Mouse (Mus musculus): ENCODE results near the gene Cog8.
"Not testable (repeated sequence)": the region's sequence is repeated elsewhere in the genome, so short reads cannot be mapped to it uniquely, and the experiment has no call there.

Cog8 gene

DNA sequence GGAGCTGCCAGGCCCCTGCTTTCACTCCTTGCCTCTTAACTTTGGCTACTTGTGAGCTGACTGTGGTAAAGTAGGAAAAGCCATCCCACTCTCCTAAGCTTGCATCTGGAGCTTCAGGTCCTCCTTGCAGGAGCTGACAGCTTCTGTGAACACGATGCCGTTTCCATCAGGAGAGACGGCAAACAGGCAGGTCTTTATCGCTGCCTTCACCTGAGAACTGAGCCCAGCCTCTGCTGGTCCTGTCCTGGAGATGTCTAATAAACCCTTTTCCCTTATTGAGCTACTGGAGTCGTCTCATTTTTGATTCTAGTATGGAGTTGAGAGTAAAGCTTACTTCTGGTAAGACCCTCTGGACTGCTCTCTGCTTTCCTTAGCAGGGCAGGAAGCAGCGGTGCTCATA lies 11.0 kb downstream of the Cog8 start:
- no peak for DNase-seq (ENCODE audit: inconsistent ontology term)

DNA sequence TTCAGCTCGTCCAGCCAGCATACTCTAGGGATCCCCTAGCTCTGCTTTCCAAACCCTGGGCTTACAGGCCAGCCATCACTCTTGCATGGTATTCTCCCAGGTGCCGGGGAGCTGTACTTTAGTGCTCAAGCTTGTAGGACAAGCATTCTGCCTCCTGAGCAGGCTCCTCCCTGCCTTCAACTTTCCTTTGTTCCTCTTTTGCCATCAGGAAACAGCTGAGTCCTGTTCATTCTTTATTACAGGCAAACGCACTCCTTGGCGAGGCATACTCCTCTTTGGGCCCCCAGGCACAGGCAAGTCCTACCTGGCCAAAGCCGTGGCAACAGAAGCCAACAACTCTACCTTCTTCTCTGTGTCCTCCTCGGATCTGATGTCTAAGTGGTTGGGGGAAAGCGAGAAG lies 15.9 kb downstream of the Cog8 start:
- DNase-seq (ENCODE audit: inconsistent ontology term) = no peak

DNA sequence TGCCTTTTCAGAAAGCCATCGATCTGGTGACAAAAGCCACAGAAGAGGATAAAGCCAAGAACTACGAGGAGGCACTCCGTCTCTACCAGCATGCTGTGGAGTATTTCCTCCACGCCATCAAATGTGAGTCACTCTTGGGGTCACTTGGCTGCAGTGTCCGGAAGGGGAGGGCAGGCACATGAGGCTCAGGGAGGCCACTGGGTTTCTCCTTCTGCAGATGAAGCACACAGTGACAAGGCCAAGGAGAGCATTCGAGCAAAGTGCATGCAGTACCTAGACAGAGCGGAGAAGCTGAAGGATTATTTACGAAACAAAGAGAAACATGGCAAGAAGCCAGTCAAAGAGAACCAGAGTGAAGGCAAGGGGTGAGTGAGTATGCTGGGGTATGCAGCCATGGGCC lies 19.9 kb downstream of the Cog8 start:
- DNase-seq (ENCODE audit: inconsistent ontology term) = no peak

DNA sequence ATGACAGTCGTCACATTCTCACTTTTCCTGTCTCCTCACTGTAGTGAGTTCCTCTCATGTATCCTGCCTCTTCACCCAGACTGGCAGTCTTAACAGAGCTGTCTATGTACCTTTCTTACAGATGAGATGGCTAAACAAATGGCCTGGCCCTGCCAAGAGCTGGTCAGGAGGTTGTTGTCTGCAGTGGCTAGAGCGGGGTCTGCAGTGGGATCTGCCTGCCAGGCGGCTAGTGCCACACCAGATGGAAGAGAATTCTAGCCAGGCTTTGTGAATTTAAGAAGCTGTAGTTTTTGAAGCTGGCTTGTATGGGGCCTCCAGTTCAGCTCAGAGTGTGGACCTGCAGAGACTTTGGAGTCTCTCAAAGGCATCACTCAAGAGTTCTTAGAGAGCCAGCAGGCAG lies 20.8 kb downstream of the Cog8 start:
- no peak for DNase-seq (ENCODE audit: inconsistent ontology term)

DNA sequence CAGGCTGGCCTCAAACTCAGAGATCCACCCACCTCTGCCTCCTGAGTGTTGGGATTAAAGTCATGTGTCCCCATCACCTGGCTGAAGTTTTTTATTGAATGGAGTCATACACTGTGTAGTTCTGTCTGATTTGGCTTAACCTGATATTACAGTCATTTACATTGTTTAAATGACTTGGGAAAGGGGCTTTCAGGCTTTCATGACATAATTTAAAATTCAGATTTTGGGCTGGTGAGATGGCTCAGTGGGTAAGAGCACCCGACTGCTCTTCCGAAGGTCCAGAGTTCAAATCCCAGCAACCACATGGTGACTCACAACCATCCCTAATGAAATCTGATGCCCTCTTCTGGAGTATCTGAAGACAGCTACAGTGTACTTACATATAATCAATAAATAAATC lies 22.9 kb downstream of the Cog8 start:
- DNase-seq (ENCODE audit: inconsistent ontology term) = not testable (repeated sequence)

DNA sequence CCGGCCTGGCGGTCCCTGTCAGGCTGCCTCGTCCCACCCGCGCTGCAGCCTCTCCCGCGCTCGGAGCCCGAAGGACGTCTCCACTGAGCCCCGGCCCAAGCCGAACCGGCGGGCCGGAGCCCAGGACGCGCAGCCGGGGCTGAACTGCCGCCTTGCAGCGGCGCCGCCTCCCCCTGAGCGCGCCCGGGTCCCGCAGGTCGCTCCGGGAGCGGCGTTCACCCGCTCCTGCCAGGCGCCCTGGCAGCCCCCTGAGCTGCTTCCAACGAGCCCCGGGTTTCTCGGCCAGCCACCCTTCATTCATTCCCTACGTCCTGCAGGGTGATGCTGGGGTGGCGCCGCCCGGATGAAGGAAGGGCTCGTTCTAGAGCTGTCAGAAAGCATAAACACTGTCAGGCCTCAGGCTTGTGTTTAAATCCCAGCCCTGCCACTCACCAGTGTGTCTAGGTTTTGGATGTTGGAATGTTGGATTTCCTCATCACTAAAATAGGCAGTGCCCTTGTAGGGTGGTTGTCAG lies 24.9 kb downstream of the Cog8 start:
- DNase-seq (ENCODE audit: inconsistent ontology term) = no peak

DNA sequence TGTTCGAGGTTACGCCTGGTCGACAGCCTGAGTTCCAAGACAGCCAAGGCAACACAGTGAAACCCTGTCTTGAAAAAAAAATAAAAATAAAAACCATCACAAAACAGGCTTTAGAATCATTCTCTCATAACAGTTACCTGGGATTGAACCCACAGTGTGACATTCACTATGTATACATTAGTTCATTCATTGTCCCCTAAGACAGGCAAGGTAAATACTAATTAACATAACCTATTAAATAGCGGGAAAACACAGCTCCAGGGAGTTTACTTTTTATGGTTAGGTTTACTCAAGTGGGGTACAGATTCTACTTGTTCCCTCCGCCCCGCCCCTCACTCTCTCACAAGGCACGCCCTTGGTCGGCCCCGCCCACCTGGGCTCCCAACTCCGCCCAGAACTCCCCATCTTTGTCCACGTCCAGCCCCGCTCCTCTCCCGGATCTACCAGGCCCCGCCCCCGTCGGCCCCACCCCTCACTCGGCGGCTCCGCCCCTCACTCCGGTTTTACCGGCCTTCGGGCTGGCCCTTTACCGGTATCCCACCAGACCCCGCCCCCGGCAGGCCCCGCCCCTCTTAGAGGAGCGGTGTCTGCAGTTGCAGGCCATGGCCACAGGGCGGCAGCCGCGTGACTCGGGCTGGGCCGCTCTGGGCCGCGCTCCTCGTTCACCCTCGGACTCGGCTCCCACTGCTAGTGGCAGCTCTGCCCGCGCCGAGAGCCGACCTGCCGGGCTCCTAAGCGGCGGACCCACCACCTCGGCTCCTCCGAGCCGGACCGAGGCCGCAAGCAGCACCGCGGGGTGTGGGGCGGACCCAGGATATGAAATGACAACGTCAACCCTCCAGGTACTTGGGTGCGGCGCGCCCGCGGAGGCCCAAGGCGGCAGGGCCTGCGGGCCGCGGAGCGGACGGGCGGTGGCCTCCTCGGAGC lies 25.6 kb downstream of the Cog8 start, which contains the start of gene Vps4a:
Vps4a (plus strand) TSS at position 573 of the 927 bp plus-strand sequence.
- DNase-seq (ENCODE audit: inconsistent ontology term) = peak; percentile 98

DNA sequence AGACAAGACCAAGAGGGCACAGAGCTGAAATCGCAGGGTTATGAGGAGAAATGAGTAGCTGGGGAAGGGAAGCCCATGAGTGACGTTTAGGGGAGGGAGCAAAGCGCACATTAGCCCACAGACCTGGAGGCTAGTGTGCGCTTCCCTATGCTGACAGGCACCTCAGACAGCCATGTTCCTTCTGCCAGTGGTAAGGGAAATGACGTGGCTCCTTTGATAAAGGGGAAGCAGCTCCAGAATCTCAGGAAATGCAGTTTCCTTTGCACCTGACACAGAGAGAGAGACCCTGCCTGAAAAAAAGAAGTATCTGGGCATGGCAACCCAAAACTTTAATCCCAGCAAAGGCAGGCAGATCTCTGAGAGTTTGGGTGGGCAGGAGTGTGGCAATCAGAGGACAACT lies 26.4 kb downstream of the Cog8 start:
- DNase-seq (ENCODE audit: inconsistent ontology term) = no peak

DNA sequence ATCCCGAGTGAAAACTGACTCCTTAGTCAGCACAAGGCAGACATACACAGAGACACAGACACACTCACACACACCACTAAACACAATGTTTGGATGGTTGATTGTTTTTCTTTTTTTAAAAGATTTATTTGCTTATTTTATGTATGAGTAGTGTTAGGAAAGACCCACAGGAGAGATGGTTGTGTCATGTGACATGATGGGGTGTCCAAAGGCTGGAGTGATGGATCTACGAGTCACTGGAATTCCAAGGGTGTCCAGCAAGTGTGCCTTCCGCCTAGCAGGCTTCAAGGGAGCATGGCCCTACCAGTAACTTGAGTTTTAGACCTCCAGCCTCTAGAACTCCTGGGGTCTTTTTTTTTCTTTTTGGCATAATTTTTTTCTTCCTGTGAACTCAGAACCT lies 27.2 kb downstream of the Cog8 start:
- no peak for DNase-seq (ENCODE audit: inconsistent ontology term)

DNA sequence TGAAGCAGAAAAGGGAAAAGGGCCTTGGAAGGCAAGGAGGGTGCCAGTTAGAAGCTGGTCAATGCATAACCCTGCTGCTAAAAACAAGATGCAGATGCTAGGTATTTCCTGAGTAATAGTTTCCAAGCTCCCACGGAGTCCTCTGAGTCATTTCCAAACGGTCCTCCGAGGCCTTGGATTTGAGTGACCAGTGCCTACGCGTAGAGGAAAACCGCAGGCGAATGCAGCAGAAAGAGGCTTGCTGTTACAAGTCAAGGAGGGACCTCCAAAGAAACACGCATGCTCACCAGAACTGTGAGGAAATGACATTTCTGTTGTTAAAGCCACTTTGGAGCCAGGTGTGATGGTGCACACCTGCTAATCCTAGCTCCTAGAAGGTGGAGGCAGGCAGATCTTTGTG lies 33.0 kb downstream of the Cog8 start:
- no peak for DNase-seq (ENCODE audit: inconsistent ontology term)

DNA sequence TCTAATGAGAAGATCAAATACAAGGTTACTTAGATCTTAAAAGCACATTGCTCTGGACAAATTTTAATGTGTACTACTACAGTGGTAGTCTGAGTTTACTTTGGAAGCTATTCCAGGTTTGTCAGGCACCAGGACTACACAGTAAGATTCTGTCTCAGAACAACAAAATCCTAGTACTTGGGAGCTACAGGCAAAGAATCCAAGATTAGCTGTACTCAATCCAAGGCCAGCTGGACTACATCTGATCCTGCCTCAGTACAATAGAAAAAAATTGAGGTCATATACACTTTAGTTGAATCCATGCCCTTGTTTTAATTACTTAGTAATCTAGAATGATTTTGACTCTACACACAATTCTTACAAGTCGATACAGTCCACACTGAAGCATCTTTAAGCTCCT lies 41.6 kb downstream of the Cog8 start:
- no peak for DNase-seq (ENCODE audit: inconsistent ontology term)

DNA sequence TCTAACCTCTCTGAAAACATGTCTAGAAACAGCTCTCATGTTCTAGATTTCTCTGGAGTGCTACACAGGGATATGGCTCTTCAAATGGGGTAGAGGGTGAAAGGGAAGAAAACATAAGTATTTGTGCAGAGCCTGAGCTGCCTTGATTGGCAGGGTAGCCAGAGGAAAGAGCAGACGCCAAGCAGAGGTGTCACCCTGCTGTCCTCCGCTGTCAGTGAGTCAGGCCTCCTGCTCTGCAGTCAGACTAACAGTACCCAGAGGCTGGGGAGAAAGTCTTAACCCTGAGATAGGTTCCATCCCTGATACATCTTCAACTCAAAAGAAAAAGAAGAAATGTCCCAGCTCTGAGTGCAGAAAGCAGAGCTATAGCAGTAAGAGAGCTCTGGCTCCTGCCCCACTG lies 43.8 kb downstream of the Cog8 start:
- no peak for DNase-seq (ENCODE audit: inconsistent ontology term)

DNA sequence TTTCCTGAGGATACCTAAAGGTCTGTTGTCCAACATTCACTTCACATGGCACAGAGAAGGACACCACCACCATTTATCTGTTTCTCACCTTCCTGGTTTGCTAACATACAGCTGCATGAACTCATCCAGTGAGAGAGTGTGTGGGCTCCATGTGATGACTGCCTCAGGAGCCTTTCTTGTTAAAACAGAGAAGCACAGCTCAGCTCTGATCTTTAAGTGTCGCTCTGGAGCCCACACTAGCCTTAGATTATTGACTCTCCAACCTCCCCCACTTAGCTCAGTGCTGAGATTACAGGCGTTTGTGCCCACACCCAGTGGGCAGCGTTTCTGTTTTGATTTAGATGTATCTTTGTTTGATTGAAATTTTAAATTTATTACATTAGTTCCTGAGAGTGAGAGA lies 48.7 kb downstream of the Cog8 start:
- DNase-seq (ENCODE audit: inconsistent ontology term) = no peak

DNA sequence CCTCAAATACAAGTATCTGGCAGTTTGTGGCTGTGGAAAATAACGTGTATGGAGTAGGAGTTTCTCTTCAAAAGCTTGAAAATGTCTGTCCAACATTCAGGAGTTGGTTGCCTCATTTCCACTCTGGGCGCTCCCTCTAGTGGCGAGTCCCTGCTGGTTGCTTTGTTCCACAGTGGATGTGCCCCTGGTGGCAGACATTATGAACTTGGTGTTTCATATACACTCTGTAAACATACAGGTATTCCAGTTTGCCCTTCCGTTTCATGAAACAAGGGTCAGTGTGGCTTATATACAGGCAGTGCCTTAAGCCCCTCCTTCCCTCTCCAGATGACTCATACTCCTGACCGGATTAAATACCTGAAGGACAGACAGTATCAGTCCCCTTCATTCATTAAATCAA lies 54.0 kb downstream of the Cog8 start:
- peak; percentile 78 for DNase-seq (ENCODE audit: inconsistent ontology term)

DNA sequence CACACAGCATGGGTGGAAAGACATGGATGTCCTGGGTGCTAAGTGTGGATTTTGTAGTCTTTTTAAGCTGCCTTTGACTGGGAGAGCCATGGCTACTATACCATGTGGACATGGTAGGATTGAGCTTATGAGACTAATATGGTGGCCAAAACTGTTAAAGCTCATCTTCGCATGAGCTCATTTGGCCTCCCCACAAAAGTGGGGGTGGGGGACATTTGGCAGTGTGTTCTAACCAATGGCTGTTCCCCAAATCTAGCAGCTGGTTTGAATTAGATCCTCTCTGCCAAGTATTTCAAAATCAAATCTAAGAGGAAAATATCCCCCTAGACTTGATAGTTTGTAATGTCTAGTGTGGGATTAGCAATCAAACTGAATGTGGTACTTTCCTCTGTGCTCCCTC lies 57.4 kb downstream of the Cog8 start:
- peak; percentile 36 for DNase-seq (ENCODE audit: inconsistent ontology term)

DNA sequence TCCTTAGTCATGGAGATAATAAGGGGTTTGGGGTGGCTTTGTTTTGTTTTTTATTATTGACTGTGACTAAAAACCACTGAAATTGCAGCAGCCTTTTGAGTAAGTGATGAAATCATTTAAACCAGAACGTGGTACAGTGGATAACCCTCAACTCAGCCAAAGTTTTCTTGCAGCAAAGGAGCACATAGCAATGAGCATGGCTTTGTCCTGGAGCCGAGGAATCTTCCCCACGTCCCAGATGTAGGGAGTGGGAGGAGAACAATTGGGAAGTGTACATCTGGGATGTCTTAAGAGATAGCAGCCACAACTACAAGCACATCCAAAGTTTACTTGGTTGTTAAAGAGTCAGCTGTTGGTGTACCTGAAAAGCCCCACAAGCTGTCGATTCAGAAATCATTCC lies 59.1 kb downstream of the Cog8 start:
- no peak for DNase-seq (ENCODE audit: inconsistent ontology term)

DNA sequence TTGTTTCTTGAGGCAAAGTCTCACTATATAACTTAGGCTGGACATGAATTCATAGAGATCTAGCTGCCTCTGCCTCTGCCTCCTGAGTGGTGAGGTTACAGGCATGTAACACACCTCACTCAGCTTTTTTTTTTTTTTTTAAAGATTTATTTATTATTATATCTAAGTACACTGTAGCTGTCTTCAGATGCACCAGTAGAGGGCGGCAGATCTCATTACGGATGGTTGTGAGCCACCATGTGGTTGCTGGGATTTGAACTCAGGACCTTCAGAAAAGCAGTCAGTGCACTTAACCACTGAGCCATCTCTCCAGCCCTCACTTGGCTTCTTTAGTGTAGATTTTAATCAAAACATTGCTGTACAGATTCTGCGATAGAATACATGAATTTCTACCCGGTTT lies 60.1 kb downstream of the Cog8 start:
- DNase-seq (ENCODE audit: inconsistent ontology term) = not testable (repeated sequence)
